Mouse (Mus musculus) ES-Bruce4 (cell line): ENCODE data around the gene Ssbp3. TPM values are rescaled to one million over a fixed set of nuclear protein-coding genes. Genes with fewer than 3 reads are reported as not detected.

Source experiments
- H3K27ac ChIP-seq: 2 replicates; pipeline ENCODE4 v1.5.1; 2012; ENCODE audit warnings: low read length, inconsistent platforms; ENCODE audit not compliant: insufficient read depth
- H3K27me3 ChIP-seq: 2 replicates; pipeline ENCODE4 v1.6.1; 2012; ENCODE audit warnings: mild to moderate bottlenecking, low read length, inconsistent platforms; ENCODE audit not compliant: control insufficient read depth, poor library complexity, insufficient read depth, severe bottlenecking
- H3K36me3 ChIP-seq: 2 replicates; pipeline ENCODE4 v1.6.1; 2012; ENCODE audit warnings: inconsistent platforms, mild to moderate bottlenecking, low read length, moderate library complexity; ENCODE audit not compliant: control insufficient read depth, poor library complexity, insufficient read depth, severe bottlenecking
- H3K4me1 ChIP-seq: one replicate; pipeline ENCODE4 v1.8.1; 2011; ENCODE audit warnings: low read length; ENCODE audit not compliant: control insufficient read depth, insufficient read depth
- H3K4me3 ChIP-seq: 2 replicates; pipeline ENCODE4 v1.5.1; 2011; ENCODE audit warnings: low read depth, mild to moderate bottlenecking, low read length
- H3K9ac ChIP-seq: 2 replicates; pipeline ENCODE4 v1.6.1; 2012; ENCODE audit warnings: low read depth, mild to moderate bottlenecking, inconsistent platforms; ENCODE audit not compliant: poor library complexity, severe bottlenecking
- H3K9me3 ChIP-seq: replicated peaks from 2 replicates; pipeline ENCODE4 v1.6.1; 2012; ENCODE audit warnings: mild to moderate bottlenecking, low read length, inconsistent platforms; ENCODE audit not compliant: control insufficient read depth, poor library complexity, insufficient read depth, severe bottlenecking
- CTCF ChIP-seq: IDR thresholded peaks from one replicate; pipeline ENCODE4 v1.8.1; 2011; ENCODE audit warnings: low read depth, low read length
- EP300 ChIP-seq: IDR thresholded peaks from 2 replicates; pipeline ENCODE4 v1.6.1; 2011; ENCODE audit warnings: low read depth, low read length; ENCODE audit not compliant: insufficient read depth
- POLR2A ChIP-seq: IDR thresholded peaks from one replicate; pipeline ENCODE4 v1.8.1; 2011; ENCODE audit warnings: low read length; ENCODE audit not compliant: insufficient read depth
- polyA plus RNA-seq: library from polyadenylated mRNA; stranded (reverse); fragments of >200 nt; gene quantifications from 2 replicates; pipeline ENCODE4 v1.2.4, GENCODE M21; 2011; ENCODE audit warnings: low read depth; ENCODE audit not compliant: missing spikeins, insufficient read depth, insufficient read length

The Ssbp3 gene
- polyA plus RNA-seq, 1 experiment = 245 TPM

- Histone ChIP-seq H3K9ac (no peak overlapping the region), H3K9me3 (no peaks in the 10 kb centered on the region), H3K4me1 (no peaks in the 10 kb centered on the region), H3K4me3 (peak overlapping the region; percentile 27; the same call in 1 of the 2 replicates), H3K36me3 (no peaks in the 10 kb centered on the region), H3K27me3 (no peaks in the 10 kb centered on the region), H3K27ac (no peak overlapping the region)
- no peak for TF ChIP-seq POLR2A
- TF ChIP-seq CTCF = no peak
- TF ChIP-seq EP300 = no peak
Observed at GRCm38 (mm10) chr4:106881101-106881500, 29.4 kb upstream of the Ssbp3 start.

DNA sequence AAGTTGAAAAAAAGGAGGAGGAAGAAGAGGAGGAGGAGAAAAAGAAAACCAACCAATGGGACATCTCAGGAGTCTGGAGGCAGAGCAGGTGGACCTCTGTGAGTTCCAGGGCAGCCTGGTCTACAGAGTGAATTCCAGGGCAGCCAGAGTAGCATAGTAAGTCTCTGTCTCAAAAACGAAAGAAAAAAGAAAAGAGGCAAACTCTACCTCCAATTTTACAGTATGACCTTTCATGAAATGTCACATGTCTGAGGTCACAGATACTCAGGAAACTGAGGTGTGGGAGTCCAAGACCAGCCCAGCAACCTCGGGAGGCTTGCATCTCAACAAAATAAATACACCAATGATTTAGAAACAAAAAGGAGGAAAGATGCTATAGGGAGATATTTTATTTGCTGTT, 27.4 kb upstream of the Ssbp3 start:
- Histone ChIP-seq H3K27me3 (no peaks in the 10 kb centered on the region), H3K4me3 (no peak overlapping the region), H3K27ac (no peak overlapping the region), H3K36me3 (no peaks in the 10 kb centered on the region), H3K9me3 (no peaks in the 10 kb centered on the region), H3K9ac (no peak overlapping the region), H3K4me1 (no peaks in the 10 kb centered on the region)
- TF ChIP-seq POLR2A (no peak), EP300 (no peak), CTCF (no peak)

DNA sequence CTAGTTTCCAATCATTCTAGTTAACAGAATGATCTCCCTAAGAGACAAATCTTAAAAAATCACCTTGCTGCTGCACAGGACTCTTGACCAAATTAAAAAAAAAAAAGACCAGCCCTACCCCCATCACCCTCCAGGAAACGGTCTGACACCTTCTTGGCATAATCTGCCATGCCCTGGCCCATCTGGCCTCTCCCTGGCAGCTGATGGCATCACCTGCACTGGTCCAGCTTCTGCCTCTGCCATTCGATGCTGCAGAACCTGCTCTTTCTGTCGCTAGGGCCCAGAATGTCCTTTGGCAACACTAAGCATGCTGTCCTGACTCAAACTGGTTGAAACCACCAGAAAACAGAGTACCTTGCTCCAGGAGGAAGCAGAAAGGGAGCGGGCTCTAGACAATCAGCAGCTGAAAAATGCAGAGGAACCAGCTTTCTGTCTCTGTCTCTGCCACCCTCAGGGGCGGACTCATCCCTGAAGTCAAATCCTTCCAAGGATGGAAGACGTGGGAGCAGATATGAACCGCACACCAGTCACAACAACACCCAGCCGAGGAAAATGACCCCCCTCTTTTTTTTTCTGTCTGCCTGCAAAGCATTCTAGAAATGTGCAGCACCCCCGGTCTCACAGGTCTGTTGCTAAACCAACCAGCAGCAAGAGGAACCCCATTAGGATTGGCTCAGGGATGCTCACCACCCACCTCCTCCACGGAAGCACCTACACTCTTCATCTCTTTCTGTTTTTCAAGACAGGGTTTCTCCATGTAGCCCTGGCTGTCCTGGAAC, 24.0 kb upstream of the Ssbp3 start:
- H3K27me3 ChIP-seq = no peaks in the 10 kb centered on the region
- no peaks in the 10 kb centered on the region for H3K9me3 ChIP-seq
- H3K27ac ChIP-seq = no peak overlapping the region
- H3K9ac ChIP-seq = no peak overlapping the region
- no peak for TF ChIP-seq EP300
- TF ChIP-seq CTCF = no peak
- TF ChIP-seq POLR2A = no peak
- H3K4me3 ChIP-seq = no peak overlapping the region
- no peaks in the 10 kb centered on the region for H3K36me3 ChIP-seq
- no peaks in the 10 kb centered on the region for H3K4me1 ChIP-seq

DNA sequence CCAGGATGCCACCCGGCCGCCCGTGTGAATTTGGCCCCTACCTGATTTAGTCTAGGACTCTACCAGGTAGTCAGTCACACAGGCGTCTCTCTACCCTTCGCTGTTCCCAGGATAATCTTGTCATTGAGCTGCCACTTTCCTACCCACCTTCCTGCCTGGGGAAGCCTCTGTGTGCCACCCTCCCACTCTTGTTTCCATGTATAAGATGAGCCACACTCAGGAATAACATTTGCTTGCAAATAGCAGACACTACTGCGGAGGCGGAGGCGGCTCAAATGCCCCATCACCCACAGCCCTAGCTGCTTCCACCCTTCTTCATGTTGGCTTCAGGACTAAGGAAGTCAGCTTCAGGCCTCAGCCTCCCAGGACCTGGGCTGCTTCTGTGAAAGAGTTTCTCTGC, 14.4 kb upstream of the Ssbp3 start:
- H3K9ac ChIP-seq = peak overlapping the region; percentile 5; the same call in 1 of the 2 replicates
- no peak overlapping the region for H3K27ac ChIP-seq
- TF ChIP-seq EP300 (no peak), CTCF (no peak), POLR2A (no peak)
- no peaks in the 10 kb centered on the region for H3K4me1 ChIP-seq
- H3K36me3 ChIP-seq = no peaks in the 10 kb centered on the region
- no peaks in the 10 kb centered on the region for H3K27me3 ChIP-seq
- H3K4me3 ChIP-seq = no peak overlapping the region
- H3K9me3 ChIP-seq = peaks cover 7% of the 10 kb centered on the region

DNA sequence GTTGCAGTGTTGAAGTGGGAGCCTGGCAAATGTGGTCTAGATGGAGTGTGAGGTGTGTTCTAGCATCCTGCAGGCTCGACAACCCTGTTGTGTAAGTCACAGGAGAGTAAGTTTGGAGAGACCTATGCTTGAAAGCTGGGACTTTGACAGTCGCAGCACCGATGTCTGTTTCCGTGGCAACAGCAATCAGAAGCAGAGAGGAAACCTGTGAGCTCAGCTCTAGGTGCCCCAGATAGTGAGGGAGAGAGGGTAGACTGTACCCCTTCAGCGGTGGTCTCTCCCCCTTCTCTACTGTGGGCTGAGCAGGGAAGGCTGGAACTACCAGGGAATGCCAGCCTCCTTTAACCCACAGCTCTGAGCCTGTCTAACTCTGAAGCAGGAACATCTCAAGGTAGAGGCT, 11.6 kb upstream of the Ssbp3 start:
- TF ChIP-seq POLR2A (no peak), EP300 (no peak), CTCF (no peak)
- Histone ChIP-seq H3K27ac (no peak overlapping the region), H3K27me3 (no peaks in the 10 kb centered on the region), H3K9me3 (0 out of 2 replicates have a peak, but pooled peaks cover under 1% of the 10 kb centered on the region), H3K4me3 (no peak overlapping the region), H3K36me3 (no peaks in the 10 kb centered on the region), H3K4me1 (no peaks in the 10 kb centered on the region), H3K9ac (no peak overlapping the region)

DNA sequence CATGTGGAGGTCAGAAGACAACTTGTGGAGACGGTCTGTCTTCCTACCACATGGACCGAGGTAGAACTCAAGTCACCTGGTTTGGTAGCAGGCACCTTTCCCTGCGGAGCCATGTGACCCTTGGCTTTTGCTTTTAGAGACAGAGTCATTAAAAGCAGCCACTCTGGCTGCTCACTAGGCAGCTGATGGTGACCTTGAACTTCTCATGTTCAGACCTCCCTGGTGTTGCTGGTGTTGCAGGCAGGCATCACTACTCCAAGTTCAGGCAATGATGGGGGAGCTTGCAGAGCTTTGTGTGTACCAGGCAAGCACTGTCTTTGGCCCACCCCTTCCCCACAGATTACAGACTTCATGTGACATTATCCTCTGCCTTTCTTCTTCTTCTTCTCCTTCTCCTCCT, 11.0 kb upstream of the Ssbp3 start:
- Histone ChIP-seq H3K9ac (no peak overlapping the region), H3K4me3 (no peak overlapping the region), H3K27ac (no peak overlapping the region), H3K9me3 (no peaks in the 10 kb centered on the region), H3K27me3 (no peaks in the 10 kb centered on the region), H3K36me3 (no peaks in the 10 kb centered on the region), H3K4me1 (no peaks in the 10 kb centered on the region)
- TF ChIP-seq EP300 (no peak), POLR2A (no peak), CTCF (no peak)
